Mouse (Mus musculus) intestine, embryonic 16.5 days (tissue): Measurements from ENCODE around the gene Wwc2. TPM values are rescaled to one million over a fixed set of nuclear protein-coding genes. Genes with fewer than 3 reads are reported as not detected.
A peak's percentile ranks its signal among the peaks of the same experiment; 100 is the strongest.

ENCODE experiments used
- ATAC-seq: fragments of 200-750 bp; cut with Nextera tagmentation; 2 replicates; pipeline ENCODE4 v1.8.0; 2017; ENCODE audit warnings: moderate TSS enrichment, moderate library complexity
- H3K27ac ChIP-seq: fragments of 300-500 bp; sonication (generic); 2 replicates; pipeline ENCODE4 v1.5.1; 2014; ENCODE audit warnings: mild to moderate bottlenecking, low read length
- H3K27me3 ChIP-seq: fragments of 300-500 bp; sonication (generic); replicated peaks from 2 replicates; pipeline ENCODE4 v1.6.1; 2014; ENCODE audit warnings: low read length, control low read depth, mixed read lengths; ENCODE audit not compliant: control insufficient read depth, insufficient read depth
- H3K36me3 ChIP-seq: fragments of 300-500 bp; sonication (generic); 2 replicates; pipeline ENCODE4 v1.6.1; 2014; ENCODE audit warnings: low read length, control low read depth; ENCODE audit not compliant: control insufficient read depth, insufficient read depth
- H3K4me1 ChIP-seq: fragments of 300-500 bp; sonication (generic); 2 replicates; pipeline ENCODE4 v1.6.1; 2014; ENCODE audit warnings: low read length, control low read depth, mixed read lengths; ENCODE audit not compliant: control insufficient read depth, insufficient read depth
- H3K4me2 ChIP-seq: fragments of 300-500 bp; sonication (generic); 2 replicates; pipeline ENCODE4 v1.6.1; 2014; ENCODE audit warnings: low read depth, low read length, control low read depth
- H3K4me3 ChIP-seq: fragments of 300-500 bp; sonication (generic); 2 replicates; pipeline ENCODE4 v1.5.1; 2014; ENCODE audit warnings: mild to moderate bottlenecking, low read length
- H3K9ac ChIP-seq: fragments of 300-500 bp; sonication (generic); 2 replicates; pipeline ENCODE4 v1.6.1; 2014; ENCODE audit warnings: low read depth, low read length
- H3K9me3 ChIP-seq: fragments of 300-500 bp; sonication (generic); 2 replicates; pipeline ENCODE4 v1.6.1; 2016; ENCODE audit warnings: low read length, control low read depth; ENCODE audit not compliant: control insufficient read depth
- WGBS: fragments of 180-500 bp; shearing (Covaris S2); extraction: QIAGEN DNeasy Blood & Tissue Kit; methylation state at CpG from one replicate; pipeline ENCODE4 v1.1.7; 2014; 5-methylcytosine and 5-hydroxymethylcytosine counted together
- polyA plus RNA-seq: library from polyadenylated mRNA; unstranded; fragments of >200 nt; fragmentation: Nextera tagmentation; extraction: Ambion mirVana; gene quantifications from 2 replicates; pipeline ENCODE4 v1.2.1, GENCODE M21; 2015

The Wwc2 gene
- polyA plus RNA-seq, 1 experiment from 2014 or later = 5.6 TPM

- no peak overlapping the region for H3K4me3 ChIP-seq
- 57% methylated on average over 11 of the region's 11 CpGs for whole genome bisulfite sequencing
- H3K4me1 ChIP-seq = no peaks in the 10 kb centered on the region
- no peak overlapping the region for H3K4me2 ChIP-seq
- H3K27ac ChIP-seq = no peak overlapping the region
- no peak overlapping the region for H3K9ac ChIP-seq
- no peak for ATAC-seq
- H3K27me3 ChIP-seq = no peaks in the 10 kb centered on the region
- H3K36me3 ChIP-seq = no peaks in the 10 kb centered on the region
- H3K9me3 ChIP-seq = no peaks in the 10 kb centered on the region
These were observed 101.7 kb downstream of the Wwc2 start for GRCm38 (mm10) chr8:47888841-47889570.

GRCm38 (mm10) chr8:47884306-47884705, 106.4 kb downstream of the Wwc2 start:
- Histone ChIP-seq H3K4me3 (no peak overlapping the region), H3K4me1 (no peaks in the 10 kb centered on the region), H3K4me2 (no peak overlapping the region), H3K27ac (no peak overlapping the region), H3K27me3 (no peaks in the 10 kb centered on the region), H3K9ac (no peak overlapping the region), H3K36me3 (no peaks in the 10 kb centered on the region; the same call in 1 of the 2 replicates), H3K9me3 (no peaks in the 10 kb centered on the region)
- peak; percentile 62 for ATAC-seq
- 56% methylated on average over 5 of the region's 5 CpGs for WGBS

- Histone ChIP-seq H3K27ac (no peak overlapping the region), H3K4me2 (no peak overlapping the region), H3K4me1 (no peaks in the 10 kb centered on the region), H3K36me3 (no peaks in the 10 kb centered on the region; the same call in 1 of the 2 replicates), H3K27me3 (no peaks in the 10 kb centered on the region), H3K4me3 (no peak overlapping the region), H3K9me3 (no peaks in the 10 kb centered on the region), H3K9ac (no peak overlapping the region)
- WGBS = 89% methylated on average over 8 of the region's 8 CpGs
- no peak for ATAC-seq
These were observed 107.0 kb downstream of the Wwc2 start for GRCm38 (mm10) chr8:47883739-47884138.

GRCm38 (mm10) chr8:47878516-47878915, 112.2 kb downstream of the Wwc2 start:
- H3K36me3 ChIP-seq = no peaks in the 10 kb centered on the region; the same call in 1 of the 2 replicates
- H3K4me2 ChIP-seq = no peak overlapping the region
- ATAC-seq = no peak
- no peak overlapping the region for H3K9ac ChIP-seq
- H3K4me3 ChIP-seq = no peak overlapping the region
- H3K4me1 ChIP-seq = peaks cover 5% of the 10 kb centered on the region; the same call in 1 of the 2 replicates
- H3K27me3 ChIP-seq = no peaks in the 10 kb centered on the region
- no peaks in the 10 kb centered on the region for H3K9me3 ChIP-seq
- WGBS = 81% methylated on average over 3 of the region's 3 CpGs
- H3K27ac ChIP-seq = no peak overlapping the region

GRCm38 (mm10) chr8:47875865-47876264, 114.9 kb downstream of the Wwc2 start:
- Histone ChIP-seq H3K4me2 (no peak overlapping the region), H3K9me3 (no peaks in the 10 kb centered on the region), H3K27me3 (no peaks in the 10 kb centered on the region), H3K27ac (no peak overlapping the region), H3K9ac (no peak overlapping the region), H3K4me3 (no peak overlapping the region), H3K36me3 (no peaks in the 10 kb centered on the region), H3K4me1 (peaks cover 5% of the 10 kb centered on the region; the same call in 1 of the 2 replicates)
- 82% methylated on average over 12 of the region's 12 CpGs for WGBS
- peak; percentile 26 for ATAC-seq

GRCm38 (mm10) chr8:47874497-47875178, 116.1 kb downstream of the Wwc2 start:
- Histone ChIP-seq H3K4me1 (peaks cover 5% of the 10 kb centered on the region; the same call in 1 of the 2 replicates), H3K36me3 (no peaks in the 10 kb centered on the region), H3K9me3 (no peaks in the 10 kb centered on the region), H3K27ac (peak overlapping the region; percentile 72), H3K4me2 (no peak overlapping the region), H3K27me3 (no peaks in the 10 kb centered on the region), H3K4me3 (no peak overlapping the region), H3K9ac (no peak overlapping the region)
- peak; percentile 86 for ATAC-seq
- 49% methylated on average over 13 of the region's 13 CpGs for WGBS

- Histone ChIP-seq H3K36me3 (no peaks in the 10 kb centered on the region), H3K27me3 (no peaks in the 10 kb centered on the region), H3K27ac (no peak overlapping the region), H3K4me2 (no peak overlapping the region), H3K9ac (no peak overlapping the region), H3K9me3 (no peaks in the 10 kb centered on the region), H3K4me3 (no peak overlapping the region), H3K4me1 (peaks cover 5% of the 10 kb centered on the region; the same call in 1 of the 2 replicates)
- WGBS = 54% methylated on average over 13 of the region's 13 CpGs
- peak; percentile 57 for ATAC-seq
These were observed 118.2 kb downstream of the Wwc2 start for GRCm38 (mm10) chr8:47872361-47873107.

GRCm38 (mm10) chr8:47867067-47867466, 123.7 kb downstream of the Wwc2 start:
- 29% methylated on average over 8 of the region's 8 CpGs for WGBS
- Histone ChIP-seq H3K4me2 (no peak overlapping the region), H3K9ac (no peak overlapping the region), H3K36me3 (peaks cover 20% of the 10 kb centered on the region), H3K27ac (no peak overlapping the region), H3K27me3 (no peaks in the 10 kb centered on the region), H3K4me1 (no peaks in the 10 kb centered on the region), H3K4me3 (no peak overlapping the region), H3K9me3 (no peaks in the 10 kb centered on the region)
- ATAC-seq = peak; percentile 72

GRCm38 (mm10) chr8:47866568-47866967, 124.2 kb downstream of the Wwc2 start:
- WGBS = 85% methylated on average over 8 of the region's 8 CpGs
- Histone ChIP-seq H3K4me3 (no peak overlapping the region), H3K4me1 (no peaks in the 10 kb centered on the region), H3K27me3 (no peaks in the 10 kb centered on the region), H3K27ac (no peak overlapping the region), H3K9me3 (no peaks in the 10 kb centered on the region), H3K36me3 (peaks cover 20% of the 10 kb centered on the region), H3K9ac (no peak overlapping the region), H3K4me2 (no peak overlapping the region)
- ATAC-seq = no peak
